Mouse (Mus musculus) adrenal gland, adult 2 months (tissue): Measurements from ENCODE around the gene Dmwd. TPM values are rescaled to one million over a fixed set of nuclear protein-coding genes. Genes with fewer than 3 reads are reported as not detected.

Source experiments
- microRNA-seq, 2 experiments: library from miRNA; unstranded; fragments of <30 nt; microRNA quantifications; one replicate each; pipeline ENCODE4 v1.2.0; 2021
- polyA plus RNA-seq: library from polyadenylated mRNA; depleted of rRNA; stranded (reverse); fragments of >200 nt; gene quantifications from 2 replicates; pipeline ENCODE4 v1.2.3, GENCODE M21; 2012; rRNA removed
- total RNA-seq, 2 experiments: library from RNA; stranded (reverse); gene quantifications; 2 replicates each; pipeline ENCODE4 v1.2.3; 2021

Gene Dmwd
- total and polyA plus RNA-seq, 3 experiments = 44.2 to 144 (median 58.5) TPM

Small RNAs within 50 kb of the gene (microRNA-seq; reads per million reads assigned to microRNA genes)
- gene Mir3100 = 0.83 to 2.2 reads per million in 2 experiments

Other genes starting within 250 kb of the Dmwd start
- 1 to 10 TPM; 7.0 to 7.5 TPM for gene Mill2, start 236.3 kb upstream of the Dmwd start, total RNA-seq
- gene Mill2, start 236.3 kb upstream of the Dmwd start, polyA plus RNA-seq = 4.6 and 4.9 TPM in 2 replicates
- gene Pglyrp1, start 204.9 kb upstream of the Dmwd start, total RNA-seq = 1 to 10 TPM; 1.2 TPM
- gene Pglyrp1, start 204.9 kb upstream of the Dmwd start, polyA plus RNA-seq = 3.6 and 5.2 TPM in 2 replicates
- gene Ccdc61, start 165.8 kb upstream of the Dmwd start, total RNA-seq = 10 to 100 TPM in 1 of 2 experiments, 1 to 10 TPM in 1; 10.0 to 10.1 TPM
- gene Ccdc61, start 165.8 kb upstream of the Dmwd start, polyA plus RNA-seq = 28.5 and 30.2 TPM in 2 replicates
- gene Nova2, start 150.3 kb upstream of the Dmwd start, total RNA-seq = 1 to 10 TPM; 3.5 to 4.6 TPM
- gene Nova2, start 150.3 kb upstream of the Dmwd start, polyA plus RNA-seq = 1.7 and 1.9 TPM in 2 replicates
- not detected for gene Nanos2, start 88.8 kb upstream of the Dmwd start, total RNA-seq
- gene Nanos2, start 88.8 kb upstream of the Dmwd start, polyA plus RNA-seq = not detected in 2 replicates
- gene Mypop, start 85.0 kb upstream of the Dmwd start, total RNA-seq = 10 to 100 TPM in 1 of 2 experiments, 1 to 10 TPM in 1; 8.9 to 16.8 TPM
- gene Mypop, start 85.0 kb upstream of the Dmwd start, polyA plus RNA-seq = 36.5 and 39.8 TPM in 2 replicates
- 10 to 100 TPM; 36.8 to 44.3 TPM for gene Irf2bp1, start 72.2 kb upstream of the Dmwd start, total RNA-seq
- 74.8 and 78.3 TPM in 2 replicates for gene Irf2bp1, start 72.2 kb upstream of the Dmwd start, polyA plus RNA-seq
- gene Foxa3, start 52.7 kb upstream of the Dmwd start, total RNA-seq = not detected
- gene Foxa3, start 52.7 kb upstream of the Dmwd start, polyA plus RNA-seq = 0.08 and 0.24 TPM in 2 replicates
- gene Sympk, start 51.9 kb upstream of the Dmwd start, total RNA-seq = 100 to 1,000 TPM in 1 of 2 experiments, 10 to 100 TPM in 1; 94.4 to 103 TPM
- gene Sympk, start 51.9 kb upstream of the Dmwd start, polyA plus RNA-seq = 123 and 159 TPM in 2 replicates
- gene Rsph6a, start 21.5 kb upstream of the Dmwd start, total RNA-seq = not detected
- gene Rsph6a, start 21.5 kb upstream of the Dmwd start, polyA plus RNA-seq = not detected in 2 replicates
- gene Dmpk, start 7.6 kb downstream of the Dmwd start, total RNA-seq = 100 to 1,000 TPM; 130 to 142 TPM
- gene Dmpk, start 7.6 kb downstream of the Dmwd start, polyA plus RNA-seq = 743 and 836 TPM in 2 replicates
- gene Six5, start 18.4 kb downstream of the Dmwd start, total RNA-seq = 10 to 100 TPM; 12.6 to 16.1 TPM
- 77.3 and 86.0 TPM in 2 replicates for gene Six5, start 18.4 kb downstream of the Dmwd start, polyA plus RNA-seq
- gene Gm4969, start 42.1 kb downstream of the Dmwd start, total RNA-seq = not detected
- 0.04 TPM in 1 of 2 replicates, not detected in the other for gene Gm4969, start 42.1 kb downstream of the Dmwd start, polyA plus RNA-seq
- 10 to 100 TPM; 11.9 to 12.8 TPM for gene Fbxo46, start 43.6 kb downstream of the Dmwd start, total RNA-seq
- 12.8 and 13.5 TPM in 2 replicates for gene Fbxo46, start 43.6 kb downstream of the Dmwd start, polyA plus RNA-seq
- 10 to 100 TPM; 14.0 to 21.2 TPM for gene Qpctl, start 73.1 kb downstream of the Dmwd start, total RNA-seq
- 24.6 and 26.3 TPM in 2 replicates for gene Qpctl, start 73.1 kb downstream of the Dmwd start, polyA plus RNA-seq
- gene Snrpd2, start 73.5 kb downstream of the Dmwd start, total RNA-seq = 10 to 100 TPM; 78.3 to 93.6 TPM
- gene Snrpd2, start 73.5 kb downstream of the Dmwd start, polyA plus RNA-seq = 5.3 and 7.9 TPM in 2 replicates
- under 1 TPM; 0.41 to 0.58 TPM for gene Gipr, start 89.9 kb downstream of the Dmwd start, total RNA-seq
- 1.6 and 2.6 TPM in 2 replicates for gene Gipr, start 89.9 kb downstream of the Dmwd start, polyA plus RNA-seq
- gene Eml2, start 100.2 kb downstream of the Dmwd start, total RNA-seq = 10 to 100 TPM; 34.7 to 69.4 TPM
- gene Eml2, start 100.2 kb downstream of the Dmwd start, polyA plus RNA-seq = 58.2 and 59.7 TPM in 2 replicates
- 10 to 100 TPM in 1 of 2 experiments, 1 to 10 TPM in 1; 6.4 to 11.8 TPM for gene Gpr4, start 136.3 kb downstream of the Dmwd start, total RNA-seq
- 20.4 and 23.8 TPM in 2 replicates for gene Gpr4, start 136.3 kb downstream of the Dmwd start, polyA plus RNA-seq
- 10 to 100 TPM; 31.2 to 43.5 TPM for gene Opa3, start 152.1 kb downstream of the Dmwd start, total RNA-seq
- gene Opa3, start 152.1 kb downstream of the Dmwd start, polyA plus RNA-seq = 30.2 and 32.3 TPM in 2 replicates
- 10 to 100 TPM; 45.8 to 55.8 TPM for gene Vasp, start 195.6 kb downstream of the Dmwd start, total RNA-seq
- 136 and 143 TPM in 2 replicates for gene Vasp, start 195.6 kb downstream of the Dmwd start, polyA plus RNA-seq
- gene Ppm1n, start 203.8 kb downstream of the Dmwd start, total RNA-seq = not detected
- gene Ppm1n, start 203.8 kb downstream of the Dmwd start, polyA plus RNA-seq = 0.09 and 0.68 TPM in 2 replicates
- gene Rtn2, start 206.4 kb downstream of the Dmwd start, total RNA-seq = 1 to 10 TPM; 4.2 to 7.4 TPM
- gene Rtn2, start 206.4 kb downstream of the Dmwd start, polyA plus RNA-seq = 14.6 and 19.4 TPM in 2 replicates
- 10 to 100 TPM in 1 of 2 experiments, 1 to 10 TPM in 1; 5.8 to 34.5 TPM for gene Fosb, start 233.8 kb downstream of the Dmwd start, total RNA-seq
- gene Fosb, start 233.8 kb downstream of the Dmwd start, polyA plus RNA-seq = 2.6 and 3.2 TPM in 2 replicates